Mouse (Mus musculus) CH12.LX (cell line): ENCODE measurements around the gene Fcer1g. TPM values are rescaled to one million over a fixed set of nuclear protein-coding genes. Genes with fewer than 3 reads are reported as not detected.

Source experiments
- DNase-seq: peaks from one replicate; pipeline ENCODE4 v3.0.0-alpha.2; 2013; ENCODE audit errors: extremely low read depth
- H3K27ac ChIP-seq: 2 replicates; pipeline ENCODE4 v1.5.1; 2012; ENCODE audit warnings: low read depth, mild to moderate bottlenecking, control low read depth, moderate library complexity; ENCODE audit not compliant: insufficient read depth
- H3K27me3 ChIP-seq: replicated peaks from 2 replicates; pipeline ENCODE3; 2012; ENCODE audit warnings: inconsistent platforms
- H3K36me3 ChIP-seq, 2 experiments: replicated peaks in 1 of 2; 2 replicates each; pipeline versions ENCODE3 to v1.6.1; 2012; ENCODE audit warnings: inconsistent platforms in 1 of 2, low read length in 1 of 2, mild to moderate bottlenecking in 1 of 2, mixed read lengths in 1 of 2, moderate library complexity in 1 of 2; ENCODE audit not compliant: control insufficient read depth in 1 of 2, insufficient read depth in 1 of 2
- H3K4me1 ChIP-seq, 2 experiments: 2 replicates each; pipeline ENCODE4 v1.6.1; 2012; ENCODE audit warnings: inconsistent platforms in 1 of 2, moderate library complexity in 1 of 2; ENCODE audit not compliant: insufficient read depth in 2 of 2, control insufficient read depth in 1 of 2
- H3K4me2 ChIP-seq: 2 replicates; pipeline ENCODE4 v1.6.1; 2012; ENCODE audit warnings: low read depth, mild to moderate bottlenecking, control low read depth; ENCODE audit not compliant: poor library complexity, insufficient read depth, severe bottlenecking
- H3K4me3 ChIP-seq, 3 experiments: fragments of 150-350 bp in 1 of 3; sonication (generic) in 1 of 3; replicated peaks in 1 of 3; 2 replicates each; pipeline versions ENCODE3 to v1.5.1; 2011 to 2012; ENCODE audit warnings: low read depth in 2 of 3, low read length in 2 of 3, mild to moderate bottlenecking in 2 of 3, moderate library complexity in 2 of 3, control low read depth in 1 of 3, improper control_type of control experiment in 1 of 3, inconsistent platforms in 1 of 3, mixed read lengths in 1 of 3; ENCODE audit not compliant: poor library complexity in 1 of 3
- H3K79me2 ChIP-seq: replicated peaks from 2 replicates; pipeline ENCODE4 v1.6.1; 2012; ENCODE audit warnings: mild to moderate bottlenecking, moderate library complexity; ENCODE audit not compliant: control insufficient read depth, poor library complexity, insufficient read depth, severe bottlenecking; ENCODE audit errors: extremely low read depth
- H3K9ac ChIP-seq: 2 replicates; pipeline ENCODE4 v1.6.1; 2012; ENCODE audit warnings: low read depth, mild to moderate bottlenecking, control low read depth, moderate library complexity; ENCODE audit not compliant: insufficient read depth
- H3K9me3 ChIP-seq: replicated peaks from 2 replicates; pipeline ENCODE3; 2012; ENCODE audit warnings: low read length, inconsistent platforms, mixed read lengths
- CHD1 ChIP-seq: IDR thresholded peaks from 2 replicates; pipeline ENCODE4 v1.6.1; 2012; ENCODE audit warnings: low read depth, low read length, improper control_type of control experiment, inconsistent platforms
- CTCF ChIP-seq, 2 experiments: IDR thresholded peaks in 1 of 2; conservative IDR thresholded peaks in 1 of 2; 2 replicates each; pipeline ENCODE4 v1.5.1; 2011 to 2012; ENCODE audit warnings: low read depth in 2 of 2, low read length in 2 of 2, improper control_type of control experiment in 1 of 2, inconsistent platforms in 1 of 2, mild to moderate bottlenecking in 1 of 2, moderate library complexity in 1 of 2
- ETS1 ChIP-seq: conservative IDR thresholded peaks from 2 replicates; pipeline ENCODE4 v1.6.1; 2012; ENCODE audit warnings: low read depth, mild to moderate bottlenecking, inconsistent platforms, low read length, improper control_type of control experiment, moderate library complexity
- HCFC1 ChIP-seq: IDR thresholded peaks from 2 replicates; pipeline ENCODE4 v1.6.1; 2012; ENCODE audit warnings: low read depth, mild to moderate bottlenecking, inconsistent platforms, low read length, improper control_type of control experiment
- JUN ChIP-seq: IDR thresholded peaks from 2 replicates; pipeline ENCODE4 v1.6.1; 2011; ENCODE audit warnings: low read depth, mild to moderate bottlenecking, low read length, improper control_type of control experiment, moderate library complexity; ENCODE audit not compliant: insufficient read depth
- JUND ChIP-seq: conservative IDR thresholded peaks from 2 replicates; pipeline ENCODE4 v1.6.1; 2011; ENCODE audit warnings: low read depth, low read length, improper control_type of control experiment
- KAT2A ChIP-seq: IDR thresholded peaks from 2 replicates; pipeline ENCODE4 v1.6.1; 2012; ENCODE audit warnings: low read length, improper control_type of control experiment, inconsistent platforms; ENCODE audit not compliant: insufficient replicate concordance
- MAFK ChIP-seq: IDR thresholded peaks from 2 replicates; pipeline ENCODE4 v1.6.1; 2011; ENCODE audit warnings: low read length, improper control_type of control experiment; ENCODE audit not compliant: insufficient replicate concordance
- MAX ChIP-seq: IDR thresholded peaks from 2 replicates; pipeline ENCODE4 v1.6.1; 2011; ENCODE audit warnings: low read length, improper control_type of control experiment
- MAZ ChIP-seq: IDR thresholded peaks from 2 replicates; pipeline ENCODE4 v1.6.1; 2012; ENCODE audit warnings: low read depth, mild to moderate bottlenecking, inconsistent platforms, low read length, improper control_type of control experiment, moderate library complexity
- NELFE ChIP-seq: IDR thresholded peaks from 2 replicates; pipeline ENCODE4 v1.6.1; 2011; ENCODE audit warnings: low read depth, low read length, improper control_type of control experiment
- SMC3 ChIP-seq: IDR thresholded peaks from 2 replicates; pipeline ENCODE4 v1.6.1; 2011; ENCODE audit warnings: low read depth, low read length, improper control_type of control experiment
- UBTF ChIP-seq: IDR thresholded peaks from 2 replicates; pipeline ENCODE4 v1.6.1; 2012; ENCODE audit warnings: low read depth, mild to moderate bottlenecking, inconsistent platforms, low read length, improper control_type of control experiment, moderate library complexity
- USF1 ChIP-seq: IDR thresholded peaks from 2 replicates; pipeline ENCODE4 v1.6.1; 2014; ENCODE audit warnings: low read depth, mild to moderate bottlenecking, inconsistent platforms, low read length, improper control_type of control experiment
- USF2 ChIP-seq: conservative IDR thresholded peaks from 2 replicates; pipeline ENCODE4 v1.6.1; 2011; ENCODE audit warnings: low read depth, low read length, improper control_type of control experiment
- ZC3H11A ChIP-seq: IDR thresholded peaks from 2 replicates; pipeline ENCODE4 v1.6.1; 2012; ENCODE audit warnings: low read depth, mild to moderate bottlenecking, inconsistent platforms, low read length, improper control_type of control experiment
- ZKSCAN1 ChIP-seq: IDR thresholded peaks from 2 replicates; pipeline ENCODE4 v1.6.1; 2012; ENCODE audit warnings: low read depth, inconsistent platforms, low read length, improper control_type of control experiment, borderline replicate concordance
- dilution Hi-C: fragments of 300-500 bp; cut with MboI; formaldehyde crosslinking; loops from 2 replicates; pipeline ENCODE4 v1.14.3; 2020; ENCODE audit warnings: low sequenced_read_pairs; ENCODE audit not compliant: extremely low pct_unique_long_range_greater_than_20kb, extremely low pct_ligation_motif_present
- in situ Hi-C: fragments of 300-500 bp; cut with MboI; formaldehyde crosslinking; loops from 3 replicates; pipeline ENCODE4 v1.14.3; 2019; ENCODE audit warnings: low sequenced_read_pairs, low pct_ligation_motif_present, low pct_unique_long_range_greater_than_20kb, mixed read lengths
- polyA plus RNA-seq: library from polyadenylated mRNA; unstranded; fragments of >175 nt; gene quantifications from 2 replicates; pipeline ENCODE4 v1.2.1, GENCODE M21; 2012; ENCODE audit warnings: low read depth; ENCODE audit not compliant: insufficient read length
- total RNA-seq, 2 experiments: library from RNA; depleted of rRNA; stranded (reverse); fragments of 300-350 nt in 1 of 2; fragments of >200 nt in 1 of 2; gene quantifications; 2 replicates each; pipeline ENCODE4 v1.2.3; 2012 to 2014

The Fcer1g gene
- total and polyA plus RNA-seq, 3 experiments = 10.1 to 51.2 (median 31.3) TPM

- Histone ChIP-seq H3K9ac (peak overlapping the region; percentile 53), H3K4me3 (peak overlapping the region; percentile 58 to 92 (median 59)), H3K4me1 (peaks cover 0 to 23% of the 10 kb centered on the region in 2 experiments; a peak in 2 of 4 replicates), H3K9me3 (no peaks in the 10 kb centered on the region), H3K4me2 (peak overlapping the region; percentile 62), H3K27ac (no peak overlapping the region), H3K36me3 (peaks cover 45 to 72% of the 10 kb centered on the region in 2 experiments), H3K27me3 (no peaks in the 10 kb centered on the region), H3K79me2 (no peaks in the 10 kb centered on the region)
- DNase-seq = no peak
- dilution Hi-C loops (no loop called here), in situ Hi-C loops (no loop called here)
- TF ChIP-seq JUND (no peak), ZKSCAN1 (no peak), KAT2A (no peak), UBTF (0 out of 2 replicates have a peak, but pooled peaks have one; percentile 33), HCFC1 (no peak), NELFE (0 out of 2 replicates have a peak, but pooled peaks have one; percentile 14), CHD1 (peak; percentile 87; the same call in 1 of the 2 replicates), JUN (no peak), ZC3H11A (no peak), SMC3 (no peak)
These were observed 46.2 kb upstream of the Fcer1g start for GRCm38 (mm10) chr1:171280250-171280915.

- in situ Hi-C loops (no loop called here), dilution Hi-C loops (no loop called here)
- H3K36me3 ChIP-seq = peaks cover 45 to 72% of the 10 kb centered on the region in 2 experiments
- no peaks in the 10 kb centered on the region for H3K27me3 ChIP-seq
- H3K4me3 ChIP-seq = no peak overlapping the region
- H3K4me1 ChIP-seq = peaks cover 0 to 23% of the 10 kb centered on the region in 2 experiments; a peak in 2 of 4 replicates
- no peak for DNase-seq
- H3K27ac ChIP-seq = no peak overlapping the region
- H3K9me3 ChIP-seq = no peaks in the 10 kb centered on the region
- H3K9ac ChIP-seq = no peak overlapping the region
- H3K79me2 ChIP-seq = no peaks in the 10 kb centered on the region
- no peak for TF ChIP-seq KAT2A
- no peak for TF ChIP-seq USF2
- TF ChIP-seq MAZ = no peak
- TF ChIP-seq ETS1 = no peak
- no peak for TF ChIP-seq MAX
- TF ChIP-seq JUN = no peak
- TF ChIP-seq MAFK = no peak
- no peak for TF ChIP-seq USF1
- no peak for TF ChIP-seq CTCF (conservative IDR thresholded peaks at IDR 0.05 in 1 of 2, IDR thresholded peaks at IDR 0.05 in 1 of 2; ENCODE audit: low read depth in 2 of 2, low read length in 2 of 2)
- no peak for TF ChIP-seq SMC3
- no peak for TF ChIP-seq ZC3H11A
- H3K4me2 ChIP-seq = no peak overlapping the region
These were observed 45.6 kb upstream of the Fcer1g start for GRCm38 (mm10) chr1:171279721-171280120.
